Mouse (Mus musculus) hindbrain, embryonic 12.5 days (tissue): ENCODE data around the gene Cmip. TPM values are rescaled to one million over a fixed set of nuclear protein-coding genes. Genes with fewer than 3 reads are reported as not detected.
A peak's percentile ranks its signal among the peaks of the same experiment; 100 is the strongest.

ENCODE experiments used
- ATAC-seq: fragments of 200-750 bp; cut with Nextera tagmentation; 2 replicates; pipeline ENCODE4 v1.8.0; 2017; ENCODE audit warnings: moderate TSS enrichment; ENCODE audit not compliant: low FRiP score
- H3K27ac ChIP-seq: fragments of 300-500 bp; sonication (generic); 2 replicates; pipeline ENCODE4 v1.5.1; 2016; ENCODE audit warnings: mild to moderate bottlenecking
- H3K27me3 ChIP-seq: fragments of 300-500 bp; sonication (generic); 2 replicates; pipeline ENCODE4 v1.6.1; 2016; ENCODE audit warnings: mild to moderate bottlenecking
- H3K36me3 ChIP-seq: fragments of 300-500 bp; sonication (generic); 2 replicates; pipeline ENCODE4 v1.6.1; 2016; ENCODE audit warnings: mild to moderate bottlenecking
- H3K4me1 ChIP-seq: fragments of 300-500 bp; sonication (generic); 2 replicates; pipeline ENCODE4 v1.6.1; 2016
- H3K4me2 ChIP-seq: fragments of 300-500 bp; sonication (generic); replicated peaks from 2 replicates; pipeline ENCODE4 v1.6.1; 2016; ENCODE audit warnings: mild to moderate bottlenecking
- H3K4me3 ChIP-seq: fragments of 300-500 bp; sonication (generic); 2 replicates; pipeline ENCODE4 v1.5.1; 2016; ENCODE audit warnings: mild to moderate bottlenecking
- H3K9ac ChIP-seq: fragments of 300-500 bp; sonication (generic); 2 replicates; pipeline ENCODE4 v1.6.1; 2016; ENCODE audit warnings: mild to moderate bottlenecking, moderate library complexity
- H3K9me3 ChIP-seq: fragments of 300-500 bp; sonication (generic); replicated peaks from 2 replicates; pipeline ENCODE4 v1.6.1; 2016; ENCODE audit warnings: mild to moderate bottlenecking
- WGBS: fragments of 180-500 bp; shearing (Covaris S2); methylation state at CpG from one replicate; pipeline ENCODE4 v1.1.7; 2016; 5-methylcytosine and 5-hydroxymethylcytosine counted together
- polyA plus RNA-seq: library from polyadenylated mRNA; unstranded; fragments of >200 nt; fragmentation: Nextera tagmentation; extraction: Ambion mirVana; gene quantifications from 2 replicates; pipeline ENCODE4 v1.2.1, GENCODE M21; 2016

The Cmip gene
- polyA plus RNA-seq, 1 experiment from 2014 or later: 64.6 TPM

- 57% methylated on average over 17 of the region's 17 CpGs for WGBS
- Histone ChIP-seq H3K9ac (no peak overlapping the region), H3K9me3 (no peaks in the 10 kb centered on the region), H3K4me1 (peaks cover 60% of the 10 kb centered on the region), H3K36me3 (peaks cover 9% of the 10 kb centered on the region; the same call in 1 of the 2 replicates), H3K4me3 (no peak overlapping the region), H3K27me3 (no peaks in the 10 kb centered on the region), H3K4me2 (no peak overlapping the region), H3K27ac (peak overlapping the region; percentile 44; the same call in 1 of the 2 replicates)
- ATAC-seq: no peak
Measured at GRCm38 (mm10) chr8:117282141-117282950, 25.5 kb downstream of the Cmip start.

- Histone ChIP-seq H3K9ac (no peak overlapping the region), H3K4me1 (peaks cover 46% of the 10 kb centered on the region), H3K27ac (no peak overlapping the region), H3K9me3 (no peaks in the 10 kb centered on the region), H3K4me2 (no peak overlapping the region), H3K4me3 (no peak overlapping the region), H3K36me3 (peaks cover 9% of the 10 kb centered on the region; the same call in 1 of the 2 replicates), H3K27me3 (no peaks in the 10 kb centered on the region)
- ATAC-seq: no peak
- WGBS: 91% methylated on average over 9 of the region's 9 CpGs
Measured at GRCm38 (mm10) chr8:117284768-117285484, 28.1 kb downstream of the Cmip start.

GRCm38 (mm10) chr8:117287966-117288365, 31.1 kb downstream of the Cmip start:
- Histone ChIP-seq H3K4me1 (peaks cover 52% of the 10 kb centered on the region), H3K4me3 (no peak overlapping the region), H3K9ac (no peak overlapping the region), H3K4me2 (no peak overlapping the region), H3K9me3 (no peaks in the 10 kb centered on the region), H3K36me3 (peaks cover 9% of the 10 kb centered on the region; the same call in 1 of the 2 replicates), H3K27ac (no peak overlapping the region), H3K27me3 (no peaks in the 10 kb centered on the region)
- WGBS: 87% methylated on average over 8 of the region's 8 CpGs
- no peak for ATAC-seq

- Histone ChIP-seq H3K9ac (no peak overlapping the region), H3K4me2 (no peak overlapping the region), H3K36me3 (peaks cover 9% of the 10 kb centered on the region; the same call in 1 of the 2 replicates), H3K4me3 (no peak overlapping the region), H3K27me3 (no peaks in the 10 kb centered on the region), H3K9me3 (no peaks in the 10 kb centered on the region), H3K4me1 (peaks cover 52% of the 10 kb centered on the region), H3K27ac (no peak overlapping the region)
- 85% methylated on average over 9 of the region's 9 CpGs for WGBS
- no peak for ATAC-seq
Measured at GRCm38 (mm10) chr8:117289016-117289415, 32.2 kb downstream of the Cmip start.

- peaks cover 61% of the 10 kb centered on the region for H3K4me1 ChIP-seq
- H3K9ac ChIP-seq: no peak overlapping the region
- no peak overlapping the region for H3K27ac ChIP-seq
- WGBS: 72% methylated on average over 7 of the region's 7 CpGs
- no peak for ATAC-seq
- no peaks in the 10 kb centered on the region for H3K9me3 ChIP-seq
- no peak overlapping the region for H3K4me2 ChIP-seq
- no peak overlapping the region for H3K4me3 ChIP-seq
- peaks cover 9% of the 10 kb centered on the region; the same call in 1 of the 2 replicates for H3K36me3 ChIP-seq
- no peaks in the 10 kb centered on the region for H3K27me3 ChIP-seq
Measured at GRCm38 (mm10) chr8:117290506-117290905, 33.6 kb downstream of the Cmip start.

GRCm38 (mm10) chr8:117292262-117292661, 35.4 kb downstream of the Cmip start:
- Histone ChIP-seq H3K4me3 (no peak overlapping the region), H3K4me1 (peaks cover 65% of the 10 kb centered on the region), H3K27ac (no peak overlapping the region), H3K9me3 (no peaks in the 10 kb centered on the region), H3K27me3 (no peaks in the 10 kb centered on the region), H3K36me3 (no peaks in the 10 kb centered on the region), H3K4me2 (no peak overlapping the region), H3K9ac (no peak overlapping the region)
- no peak; the same call in 1 of the 2 replicates for ATAC-seq
- 31% methylated on average over 8 of the region's 8 CpGs for WGBS

GRCm38 (mm10) chr8:117294812-117295211, 37.9 kb downstream of the Cmip start:
- WGBS: 67% methylated on average over 10 of the region's 10 CpGs
- Histone ChIP-seq H3K9ac (no peak overlapping the region), H3K27me3 (no peaks in the 10 kb centered on the region), H3K27ac (0 out of 2 replicates have a peak overlapping the region, but pooled peaks have one; percentile 12), H3K9me3 (no peaks in the 10 kb centered on the region), H3K4me3 (no peak overlapping the region), H3K4me1 (peaks cover 77% of the 10 kb centered on the region), H3K4me2 (no peak overlapping the region), H3K36me3 (no peaks in the 10 kb centered on the region)
- no peak for ATAC-seq

GRCm38 (mm10) chr8:117297913-117298518, 41.2 kb downstream of the Cmip start:
- no peaks in the 10 kb centered on the region for H3K27me3 ChIP-seq
- H3K36me3 ChIP-seq: no peaks in the 10 kb centered on the region
- no peaks in the 10 kb centered on the region for H3K9me3 ChIP-seq
- 79% methylated on average over 12 of the region's 12 CpGs for WGBS
- no peak overlapping the region for H3K27ac ChIP-seq
- H3K4me3 ChIP-seq: no peak overlapping the region
- ATAC-seq: no peak
- H3K4me1 ChIP-seq: peaks cover 66% of the 10 kb centered on the region
- no peak overlapping the region for H3K4me2 ChIP-seq
- H3K9ac ChIP-seq: no peak overlapping the region

GRCm38 (mm10) chr8:117299204-117299603, 42.3 kb downstream of the Cmip start:
- H3K27ac ChIP-seq: 0 out of 2 replicates have a peak overlapping the region, but pooled peaks have one; percentile 7
- H3K27me3 ChIP-seq: no peaks in the 10 kb centered on the region
- WGBS: 83% methylated on average over 10 of the region's 10 CpGs
- no peak for ATAC-seq
- no peak overlapping the region for H3K4me3 ChIP-seq
- H3K4me1 ChIP-seq: peaks cover 66% of the 10 kb centered on the region
- H3K4me2 ChIP-seq: no peak overlapping the region
- H3K9me3 ChIP-seq: no peaks in the 10 kb centered on the region
- H3K36me3 ChIP-seq: no peaks in the 10 kb centered on the region
- no peak overlapping the region for H3K9ac ChIP-seq

GRCm38 (mm10) chr8:117300188-117300587, 43.3 kb downstream of the Cmip start:
- Histone ChIP-seq H3K4me3 (no peak overlapping the region), H3K4me1 (peaks cover 63% of the 10 kb centered on the region), H3K9me3 (no peaks in the 10 kb centered on the region), H3K27ac (no peak overlapping the region), H3K27me3 (no peaks in the 10 kb centered on the region), H3K4me2 (no peak overlapping the region), H3K9ac (no peak overlapping the region), H3K36me3 (no peaks in the 10 kb centered on the region)
- 63% methylated on average over 7 of the region's 7 CpGs for WGBS
- ATAC-seq: no peak

- no peak overlapping the region for H3K4me2 ChIP-seq
- H3K4me3 ChIP-seq: no peak overlapping the region
- H3K27ac ChIP-seq: peak overlapping the region; percentile 35
- no peaks in the 10 kb centered on the region for H3K36me3 ChIP-seq
- ATAC-seq: no peak
- H3K9me3 ChIP-seq: no peaks in the 10 kb centered on the region
- H3K4me1 ChIP-seq: peaks cover 60% of the 10 kb centered on the region
- no peak overlapping the region for H3K9ac ChIP-seq
- H3K27me3 ChIP-seq: no peaks in the 10 kb centered on the region
- WGBS: 74% methylated on average over 12 of the region's 12 CpGs
Measured at GRCm38 (mm10) chr8:117301457-117302041, 44.7 kb downstream of the Cmip start.

- Histone ChIP-seq H3K27me3 (no peaks in the 10 kb centered on the region), H3K4me1 (peaks cover 66% of the 10 kb centered on the region), H3K27ac (peak overlapping the region; percentile 35; the same call in 1 of the 2 replicates), H3K4me3 (no peak overlapping the region), H3K9me3 (no peaks in the 10 kb centered on the region), H3K36me3 (no peaks in the 10 kb centered on the region), H3K9ac (no peak overlapping the region), H3K4me2 (no peak overlapping the region)
- WGBS: 74% methylated on average over 11 of the region's 11 CpGs
- ATAC-seq: no peak
Measured at GRCm38 (mm10) chr8:117302072-117302471, 45.2 kb downstream of the Cmip start.
